Mouse (Mus musculus) bone marrow, adult 2 months (tissue): Measurements from ENCODE around the gene Tex21. TPM values are rescaled to one million over a fixed set of nuclear protein-coding genes. Genes with fewer than 3 reads are reported as not detected.

ENCODE experiments used
- H3K27ac ChIP-seq: fragments of 200-500 bp; 2 replicates; pipeline ENCODE4 v1.5.1; 2012; ENCODE audit warnings: low read depth, mild to moderate bottlenecking, control low read depth, inconsistent platforms, low read length; ENCODE audit not compliant: control insufficient read depth, poor library complexity, insufficient read depth
- H3K4me1 ChIP-seq: fragments of 200-500 bp; 2 replicates; pipeline ENCODE4 v1.6.1; 2011; ENCODE audit warnings: low read length; ENCODE audit not compliant: control insufficient read depth, insufficient read depth
- H3K4me3 ChIP-seq: fragments of 200-500 bp; replicated peaks from 2 replicates; pipeline ENCODE3; 2011; ENCODE audit warnings: mild to moderate bottlenecking, low read depth, low read length, control low read depth; ENCODE audit not compliant: control insufficient read depth
- CTCF ChIP-seq: fragments of 200-500 bp; IDR thresholded peaks from 2 replicates; pipeline ENCODE4 v1.5.1; 2011; ENCODE audit warnings: low read length, control low read depth; ENCODE audit not compliant: control insufficient read depth, insufficient read depth
- POLR2A ChIP-seq: fragments of 200-500 bp; IDR thresholded peaks from 2 replicates; pipeline ENCODE4 v1.6.1; 2011; ENCODE audit warnings: low read depth, mild to moderate bottlenecking, control low read depth, low read length, borderline replicate concordance; ENCODE audit not compliant: control insufficient read depth
- WGBS: fragments of 180-500 bp; shearing (Covaris S2); methylation state at CpG from one replicate; pipeline ENCODE4 v1.1.7; 2018; 5-methylcytosine and 5-hydroxymethylcytosine counted together
- polyA plus RNA-seq: library from polyadenylated mRNA; stranded (reverse); fragments of >200 nt; gene quantifications from 2 replicates; pipeline ENCODE4 v1.2.4, GENCODE M21; 2011; ENCODE audit warnings: low replicate concordance; ENCODE audit not compliant: missing spikeins, insufficient read depth, insufficient read length

Gene Tex21
- polyA plus RNA-seq, 1 experiment: not detected

DNA sequence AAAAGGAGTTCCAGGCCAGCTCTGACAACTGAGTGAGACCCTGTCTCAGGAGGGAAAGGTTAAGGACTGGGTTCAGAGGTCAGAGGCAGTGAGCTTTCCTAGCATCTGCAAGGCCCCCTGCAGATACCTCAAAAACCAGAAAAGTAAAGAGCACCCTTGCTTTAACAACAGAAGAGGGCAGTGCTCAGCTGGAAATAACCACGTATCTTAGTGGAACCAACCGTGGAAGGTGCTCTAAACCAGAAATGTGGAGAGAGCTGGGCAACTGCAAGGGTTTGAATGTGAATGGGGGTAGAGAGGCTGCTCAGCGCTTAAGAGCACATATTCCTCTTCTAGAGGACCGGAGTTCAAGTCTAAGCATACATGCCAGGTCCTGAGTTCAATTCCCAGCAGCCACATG lies 46.2 kb downstream of the Tex21 start:
- 64% methylated on average over 4 of the region's 4 CpGs for WGBS
- TF ChIP-seq CTCF (no peak), POLR2A (no peak)
- Histone ChIP-seq H3K27ac (no peak overlapping the region), H3K4me3 (no peak overlapping the region), H3K4me1 (no peaks in the 10 kb centered on the region; the same call in 1 of the 2 replicates)

DNA sequence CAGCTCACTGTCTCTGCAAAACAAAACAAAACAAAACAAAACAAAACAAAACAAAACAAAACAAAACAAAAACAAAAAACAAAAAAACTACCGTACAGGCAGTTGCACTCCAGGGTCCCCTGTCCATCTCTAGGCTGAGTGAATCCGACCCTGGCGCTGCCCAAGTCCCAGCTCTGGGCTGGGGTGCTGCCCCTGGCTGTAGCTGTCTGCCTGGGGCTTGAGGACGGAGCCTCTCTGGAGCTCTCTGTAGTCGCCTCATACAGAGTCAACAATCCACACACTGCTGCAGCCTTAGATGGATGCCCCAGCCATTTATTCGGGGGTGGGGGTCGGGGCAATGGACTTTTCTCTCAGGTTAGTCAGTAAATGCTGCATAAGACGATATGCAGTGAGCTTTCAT lies 49.5 kb downstream of the Tex21 start:
- Histone ChIP-seq H3K4me3 (no peak overlapping the region), H3K4me1 (peaks cover 3% of the 10 kb centered on the region; the same call in 1 of the 2 replicates), H3K27ac (no peak overlapping the region)
- WGBS: 64% methylated on average over 8 of the region's 8 CpGs
- TF ChIP-seq POLR2A: no peak
- no peak for TF ChIP-seq CTCF

DNA sequence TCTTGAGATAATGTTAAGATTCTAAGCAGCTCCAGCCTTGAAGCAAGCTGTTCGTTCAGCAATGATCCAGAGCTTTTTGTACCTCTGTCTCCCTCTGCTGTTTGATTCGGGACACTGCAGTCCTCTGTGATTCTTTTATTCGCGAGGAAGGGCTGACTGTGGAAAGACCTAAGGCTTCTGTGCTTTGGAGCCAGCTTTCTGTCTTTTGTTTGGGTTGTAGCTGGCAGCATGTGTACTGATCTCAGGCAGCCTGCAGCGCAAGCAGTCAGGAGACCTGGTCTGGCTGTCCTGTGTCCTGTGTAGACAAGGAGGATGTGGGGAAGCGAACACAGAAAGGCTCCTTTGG lies 49.9 kb downstream of the Tex21 start:
- Histone ChIP-seq H3K4me1 (peaks cover 3% of the 10 kb centered on the region; the same call in 1 of the 2 replicates), H3K27ac (no peak overlapping the region), H3K4me3 (no peak overlapping the region)
- TF ChIP-seq POLR2A (no peak), CTCF (no peak)
- 14% methylated on average over 6 of the region's 6 CpGs for WGBS

DNA sequence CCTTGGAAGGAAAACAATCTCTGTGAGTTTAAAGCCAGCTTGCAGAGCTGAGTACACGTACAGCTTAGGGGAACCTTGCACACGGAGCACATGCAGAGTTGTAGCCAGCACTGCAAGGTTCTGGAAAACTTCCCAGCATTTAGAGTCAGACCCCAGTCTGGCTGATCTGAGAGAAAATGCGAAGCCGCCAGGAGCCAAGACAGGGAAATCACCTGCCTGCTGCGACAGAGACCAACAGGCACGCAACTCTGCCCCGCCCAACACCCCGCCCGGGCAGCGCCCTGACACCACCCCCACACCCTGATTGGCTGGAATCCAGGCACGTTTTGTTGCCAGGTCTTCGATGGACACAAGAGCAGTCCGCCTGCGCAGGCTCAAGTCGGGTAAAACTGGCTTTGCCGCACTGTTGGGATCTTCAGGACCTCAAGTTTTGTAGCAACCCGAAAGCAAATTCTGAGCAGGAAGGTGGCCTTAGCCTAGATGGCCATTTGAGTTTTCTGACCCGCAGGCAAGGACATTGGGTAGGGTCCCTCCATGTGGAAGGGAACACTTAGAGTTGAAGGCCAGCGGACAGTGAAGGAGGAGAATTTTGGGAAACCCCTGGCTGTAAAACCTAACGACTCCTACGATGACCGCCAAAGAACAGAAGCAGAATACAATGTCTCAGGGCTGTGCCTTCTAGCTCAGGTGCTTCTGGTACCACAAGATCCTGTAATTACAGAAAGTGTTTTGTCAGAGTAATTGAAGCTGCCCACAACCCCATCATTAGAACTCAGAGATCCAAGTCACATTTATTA lies 50.4 kb downstream of the Tex21 start:
- Histone ChIP-seq H3K4me1 (peaks cover 3% of the 10 kb centered on the region; the same call in 1 of the 2 replicates), H3K27ac (no peak overlapping the region), H3K4me3 (peak overlapping the region; percentile 20)
- WGBS: under 1% methylated on average over 22 of the region's 22 CpGs
- TF ChIP-seq POLR2A (no peak), CTCF (no peak)

DNA sequence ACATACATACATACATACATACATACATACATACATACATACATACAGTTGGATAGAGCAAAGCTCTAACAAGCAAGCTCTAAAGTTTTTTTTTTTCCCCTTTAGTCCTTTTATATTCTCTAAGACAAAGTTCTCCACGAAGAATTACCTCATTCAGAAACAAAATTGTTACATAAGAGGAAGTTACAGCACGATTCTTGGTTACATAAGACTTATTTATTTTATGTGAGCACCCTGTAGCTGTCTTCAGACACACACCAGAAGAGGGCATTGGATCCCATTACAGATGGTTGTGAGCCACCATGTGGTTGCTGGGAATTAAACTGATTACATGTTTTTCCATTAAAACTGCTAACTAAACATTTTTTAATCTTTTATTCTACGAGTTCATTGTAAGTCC lies 52.0 kb downstream of the Tex21 start:
- no peak for TF ChIP-seq CTCF
- no peak for TF ChIP-seq POLR2A
- Histone ChIP-seq H3K4me3 (no peak overlapping the region), H3K27ac (no peak overlapping the region), H3K4me1 (peaks cover 3% of the 10 kb centered on the region; the same call in 1 of the 2 replicates)
- WGBS: 15% methylated on average over 3 of the region's 3 CpGs

DNA sequence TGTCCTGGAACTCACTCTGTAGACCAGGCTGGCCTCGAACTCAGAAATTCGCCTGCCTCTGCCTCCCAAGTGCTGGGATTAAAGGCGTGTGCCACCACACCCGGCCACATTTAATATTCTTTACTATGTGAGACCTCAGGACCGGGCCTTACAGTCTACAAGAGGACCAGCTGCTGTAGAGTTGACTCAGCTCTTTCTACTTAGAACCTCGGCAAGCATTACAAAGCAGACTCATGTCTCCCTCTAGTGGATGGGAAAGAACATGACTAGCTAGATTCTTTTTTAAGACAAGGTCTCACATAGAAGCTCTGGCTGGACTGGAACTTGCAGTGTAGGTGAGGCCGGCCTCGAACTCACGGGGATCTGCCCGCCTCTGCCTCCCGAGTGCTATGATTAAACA lies 55.6 kb downstream of the Tex21 start:
- TF ChIP-seq POLR2A: no peak
- peak; percentile 31; the same call in 1 of the 2 replicates for TF ChIP-seq CTCF
- WGBS: 32% methylated on average over 11 of the region's 11 CpGs
- H3K27ac ChIP-seq: no peak overlapping the region
- no peak overlapping the region for H3K4me3 ChIP-seq
- peaks cover 3% of the 10 kb centered on the region; the same call in 1 of the 2 replicates for H3K4me1 ChIP-seq

DNA sequence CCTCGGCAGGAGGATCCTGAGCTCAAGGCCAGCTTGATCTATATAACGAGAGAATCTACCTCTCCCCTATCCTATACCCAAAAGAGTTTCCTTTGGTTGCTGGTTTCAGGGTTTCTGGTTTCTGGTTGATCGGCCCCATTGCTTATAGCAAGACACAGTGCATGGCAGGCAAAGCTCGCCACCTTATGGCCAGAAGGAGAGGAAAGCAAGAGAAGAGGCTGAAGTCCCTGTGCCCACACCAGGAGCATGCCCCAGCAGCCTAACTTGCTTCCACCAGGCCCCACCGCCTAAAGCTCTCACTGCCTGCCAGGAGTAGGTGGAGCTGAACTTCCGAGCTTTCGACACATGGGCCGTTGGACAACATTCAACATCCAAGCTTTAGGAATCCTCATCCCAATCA lies 58.7 kb downstream of the Tex21 start:
- H3K27ac ChIP-seq: no peak overlapping the region
- TF ChIP-seq CTCF: no peak
- TF ChIP-seq POLR2A: no peak
- H3K4me1 ChIP-seq: no peaks in the 10 kb centered on the region
- 50% methylated on average over 8 of the region's 8 CpGs for WGBS
- no peak overlapping the region for H3K4me3 ChIP-seq

DNA sequence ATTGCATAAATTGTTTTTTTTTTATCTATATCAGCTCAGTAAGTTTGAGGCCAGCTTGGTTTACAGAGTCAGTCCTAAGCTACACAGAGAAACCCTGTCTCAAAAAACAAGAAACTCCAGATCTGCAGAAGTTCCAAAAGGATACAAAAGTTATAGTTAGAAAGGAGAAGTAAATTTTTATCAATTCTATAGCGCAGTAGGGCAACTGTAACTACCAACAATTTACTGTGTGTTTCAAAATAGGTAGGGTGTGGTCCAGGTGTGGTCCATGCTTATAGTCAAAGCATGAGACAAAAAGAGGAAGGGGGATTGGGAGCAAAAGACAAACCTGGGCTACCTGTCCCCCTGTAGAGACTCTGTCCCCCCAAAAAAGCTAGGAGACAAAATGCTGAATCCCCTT lies 60.1 kb downstream of the Tex21 start:
- WGBS: 81% methylated on average over 1 of the region's 1 CpGs
- TF ChIP-seq CTCF (no peak), POLR2A (no peak)
- Histone ChIP-seq H3K27ac (no peak overlapping the region), H3K4me1 (no peaks in the 10 kb centered on the region), H3K4me3 (no peak overlapping the region)
